Mouse (Mus musculus) liver, embryonic 14.5 days (tissue): ENCODE measurements around the gene C1qtnf5.

Experiments used
- CTCF ChIP-seq: IDR thresholded peaks from 2 replicates; pipeline ENCODE4 v1.5.1; 2016; ENCODE audit warnings: antibody characterized with exemption, low read depth, control low read depth
- EP300 ChIP-seq: IDR thresholded peaks from 2 replicates; pipeline ENCODE4 v1.6.1; 2016; ENCODE audit warnings: antibody characterized with exemption, low read depth

- TF ChIP-seq CTCF (no peak), EP300 (no peak)
These were observed 36.4 kb downstream of the C1qtnf5 start for GRCm38 (mm10) chr9:44143421-44143820.
